Mouse (Mus musculus): ENCODE measurements around the gene Rpl18a. TPM values are rescaled to one million over a fixed set of nuclear protein-coding genes. Genes with fewer than 3 reads are reported as not detected.

Gene Rpl18a
- polyA plus RNA-seq, 1 experiment from 2014 or later: 2,364 TPM

GRCm38 (mm10) chr8:70920049-70920922 is 23.1 kb upstream of the Rpl18a start:
- no peak overlapping the region for H3K4me3 ChIP-seq
- no peak overlapping the region for H3K9ac ChIP-seq
- no peak overlapping the region for H3K4me2 ChIP-seq (replicated peaks)
- no peaks in the 10 kb centered on the region for H3K27me3 ChIP-seq (replicated peaks)
- H3K9me3 ChIP-seq: no peaks in the 10 kb centered on the region
- no peaks in the 10 kb centered on the region for H3K4me1 ChIP-seq
- no peak overlapping the region for H3K27ac ChIP-seq
- 91% methylated on average over 9 of the region's 9 CpGs for WGBS
- no peak for ATAC-seq (ENCODE audit: low FRiP score, low read depth)
- peaks cover 49% of the 10 kb centered on the region for H3K36me3 ChIP-seq

- H3K9ac ChIP-seq: no peak overlapping the region
- no peak for ATAC-seq (ENCODE audit: low FRiP score, low read depth)
- H3K27me3 ChIP-seq (replicated peaks): no peaks in the 10 kb centered on the region
- no peak overlapping the region for H3K4me3 ChIP-seq
- no peak overlapping the region for H3K27ac ChIP-seq
- H3K4me1 ChIP-seq: no peaks in the 10 kb centered on the region
- H3K36me3 ChIP-seq: peaks cover 87% of the 10 kb centered on the region
- no peaks in the 10 kb centered on the region for H3K9me3 ChIP-seq
- no peak overlapping the region for H3K4me2 ChIP-seq (replicated peaks)
- WGBS: 94% methylated on average over 17 of the region's 17 CpGs
Observed at GRCm38 (mm10) chr8:70914704-70915103, 17.5 kb upstream of the Rpl18a start.

GRCm38 (mm10) chr8:70913523-70913922 is 16.3 kb upstream of the Rpl18a start:
- H3K9ac ChIP-seq: no peak overlapping the region
- 96% methylated on average over 26 of the region's 26 CpGs for WGBS
- H3K27me3 ChIP-seq (replicated peaks): no peaks in the 10 kb centered on the region
- no peak overlapping the region for H3K4me3 ChIP-seq
- H3K4me1 ChIP-seq: no peaks in the 10 kb centered on the region
- no peak overlapping the region for H3K4me2 ChIP-seq (replicated peaks)
- H3K36me3 ChIP-seq: peaks cover 84% of the 10 kb centered on the region
- ATAC-seq (ENCODE audit: low FRiP score, low read depth): no peak
- H3K27ac ChIP-seq: no peak overlapping the region
- no peaks in the 10 kb centered on the region for H3K9me3 ChIP-seq

GRCm38 (mm10) chr8:70912955-70913354 is 15.7 kb upstream of the Rpl18a start:
- WGBS: 94% methylated on average over 30 of the region's 30 CpGs
- no peak overlapping the region for H3K4me3 ChIP-seq
- H3K27me3 ChIP-seq (replicated peaks): no peaks in the 10 kb centered on the region
- H3K27ac ChIP-seq: no peak overlapping the region
- no peak overlapping the region for H3K4me2 ChIP-seq (replicated peaks)
- H3K9me3 ChIP-seq: no peaks in the 10 kb centered on the region
- no peak overlapping the region for H3K9ac ChIP-seq
- H3K36me3 ChIP-seq: peaks cover 80% of the 10 kb centered on the region
- no peak for ATAC-seq (ENCODE audit: low FRiP score, low read depth)
- H3K4me1 ChIP-seq: no peaks in the 10 kb centered on the region

GRCm38 (mm10) chr8:70911596-70911995 is 14.4 kb upstream of the Rpl18a start:
- WGBS: 90% methylated on average over 5 of the region's 5 CpGs
- H3K4me1 ChIP-seq: peaks cover 5% of the 10 kb centered on the region
- H3K4me2 ChIP-seq (replicated peaks): no peak overlapping the region
- H3K9ac ChIP-seq: no peak overlapping the region
- H3K36me3 ChIP-seq: peaks cover 66% of the 10 kb centered on the region
- H3K27ac ChIP-seq: no peak overlapping the region
- no peak for ATAC-seq (ENCODE audit: low FRiP score, low read depth)
- H3K27me3 ChIP-seq (replicated peaks): no peaks in the 10 kb centered on the region
- no peak overlapping the region for H3K4me3 ChIP-seq
- H3K9me3 ChIP-seq: no peaks in the 10 kb centered on the region

- Histone ChIP-seq H3K9ac (no peak overlapping the region), H3K4me1 (peaks cover 13% of the 10 kb centered on the region), H3K36me3 (peaks cover 25% of the 10 kb centered on the region), H3K4me3 (no peak overlapping the region), H3K4me2 (replicated peaks) (no peak overlapping the region), H3K27ac (no peak overlapping the region), H3K27me3 (replicated peaks) (peaks cover 7% of the 10 kb centered on the region; the same call in 1 of the 2 replicates), H3K9me3 (no peaks in the 10 kb centered on the region)
- WGBS: 93% methylated on average over 2 of the region's 2 CpGs
- no peak for ATAC-seq (ENCODE audit: low FRiP score, low read depth)
Observed at GRCm38 (mm10) chr8:70907518-70907917, 10.3 kb upstream of the Rpl18a start.

- Histone ChIP-seq H3K27ac (peak within 1 kb of the TSS; percentile 74), H3K27me3 (replicated peaks) (peaks cover 7% of the 10 kb centered on the region; the same call in 1 of the 2 replicates), H3K9ac (peak within 1 kb of the TSS; percentile 92), H3K36me3 (peaks cover 11% of the 10 kb centered on the region), H3K4me2 (replicated peaks) (peak within 1 kb of the TSS; percentile 97), H3K4me3 (peak within 1 kb of the TSS; percentile 91), H3K4me1 (peaks cover 13% of the 10 kb centered on the region), H3K9me3 (no peaks in the 10 kb centered on the region)
- peak; percentile 95 for ATAC-seq (ENCODE audit: low FRiP score, low read depth)
- WGBS: under 1% methylated on average over 86 of the region's 86 CpGs
Observed at GRCm38 (mm10) chr8:70905831-70906736, 8.9 kb upstream of the Rpl18a start, which contains the start of gene Map1s. Map1s (plus strand) TSS chr8:70905932.

GRCm38 (mm10) chr8:70905463-70905830 is 8.2 kb upstream of the Rpl18a start:
- Histone ChIP-seq H3K4me2 (replicated peaks) (peak overlapping the region; percentile 97), H3K9me3 (no peaks in the 10 kb centered on the region), H3K4me3 (peak overlapping the region; percentile 91), H3K4me1 (peaks cover 13% of the 10 kb centered on the region), H3K27ac (peak overlapping the region; percentile 74; the same call in 1 of the 2 replicates), H3K9ac (peak overlapping the region; percentile 92), H3K36me3 (peaks cover 5% of the 10 kb centered on the region; the same call in 1 of the 2 replicates), H3K27me3 (replicated peaks) (peaks cover 7% of the 10 kb centered on the region; the same call in 1 of the 2 replicates)
- peak; percentile 45 for ATAC-seq (ENCODE audit: low FRiP score, low read depth)
- WGBS: 21% methylated on average over 8 of the region's 8 CpGs

GRCm38 (mm10) chr8:70904532-70904931 is 7.3 kb upstream of the Rpl18a start:
- H3K36me3 ChIP-seq: peaks cover 4% of the 10 kb centered on the region; the same call in 1 of the 2 replicates
- peaks cover 13% of the 10 kb centered on the region for H3K4me1 ChIP-seq
- no peaks in the 10 kb centered on the region for H3K9me3 ChIP-seq
- ATAC-seq (ENCODE audit: low FRiP score, low read depth): no peak
- H3K4me3 ChIP-seq: no peak overlapping the region
- no peak overlapping the region for H3K4me2 ChIP-seq (replicated peaks)
- 77% methylated on average over 4 of the region's 4 CpGs for WGBS
- H3K27ac ChIP-seq: no peak overlapping the region
- no peak overlapping the region for H3K9ac ChIP-seq
- H3K27me3 ChIP-seq (replicated peaks): peaks cover 7% of the 10 kb centered on the region; the same call in 1 of the 2 replicates

GRCm38 (mm10) chr8:70903582-70903981 is 6.4 kb upstream of the Rpl18a start:
- ATAC-seq (ENCODE audit: low FRiP score, low read depth): no peak
- Histone ChIP-seq H3K27ac (no peak overlapping the region), H3K36me3 (no peaks in the 10 kb centered on the region), H3K4me3 (no peak overlapping the region), H3K9me3 (no peaks in the 10 kb centered on the region), H3K4me2 (replicated peaks) (no peak overlapping the region), H3K9ac (no peak overlapping the region), H3K4me1 (peaks cover 13% of the 10 kb centered on the region), H3K27me3 (replicated peaks) (peaks cover 7% of the 10 kb centered on the region; the same call in 1 of the 2 replicates)

GRCm38 (mm10) chr8:70903112-70903511 is 5.9 kb upstream of the Rpl18a start:
- no peak overlapping the region for H3K27ac ChIP-seq
- 47% methylated on average over 4 of the region's 4 CpGs for WGBS
- no peak overlapping the region for H3K4me3 ChIP-seq
- no peak overlapping the region for H3K4me2 ChIP-seq (replicated peaks)
- no peak overlapping the region for H3K9ac ChIP-seq
- no peak for ATAC-seq (ENCODE audit: low FRiP score, low read depth)
- H3K36me3 ChIP-seq: no peaks in the 10 kb centered on the region
- H3K27me3 ChIP-seq (replicated peaks): peaks cover 7% of the 10 kb centered on the region; the same call in 1 of the 2 replicates
- peaks cover 17% of the 10 kb centered on the region for H3K4me1 ChIP-seq
- H3K9me3 ChIP-seq: no peaks in the 10 kb centered on the region

GRCm38 (mm10) chr8:70902211-70902610 is 5.0 kb upstream of the Rpl18a start:
- peaks cover 18% of the 10 kb centered on the region for H3K4me1 ChIP-seq
- WGBS: 40% methylated on average over 5 of the region's 5 CpGs
- H3K4me2 ChIP-seq (replicated peaks): no peak overlapping the region
- no peak overlapping the region for H3K27ac ChIP-seq
- no peak overlapping the region for H3K4me3 ChIP-seq
- peaks cover 7% of the 10 kb centered on the region; the same call in 1 of the 2 replicates for H3K27me3 ChIP-seq (replicated peaks)
- ATAC-seq (ENCODE audit: low FRiP score, low read depth): no peak
- no peaks in the 10 kb centered on the region for H3K9me3 ChIP-seq
- H3K9ac ChIP-seq: no peak overlapping the region
- no peaks in the 10 kb centered on the region for H3K36me3 ChIP-seq
